Mouse (Mus musculus) megakaryocyte, embryonic 14.5 days (primary cell): ENCODE data around the gene Mmrn1.

Experiments used
- FLI1 ChIP-seq: IDR thresholded peaks from 2 replicates; pipeline ENCODE4 v1.6.1; 2012; ENCODE audit warnings: low read length, inconsistent platforms, mixed read lengths
- GATA1 ChIP-seq: IDR thresholded peaks from 3 replicates; pipeline ENCODE4 v1.6.1; 2012; ENCODE audit warnings: mixed read lengths, low read length, inconsistent platforms, borderline replicate concordance

DNA sequence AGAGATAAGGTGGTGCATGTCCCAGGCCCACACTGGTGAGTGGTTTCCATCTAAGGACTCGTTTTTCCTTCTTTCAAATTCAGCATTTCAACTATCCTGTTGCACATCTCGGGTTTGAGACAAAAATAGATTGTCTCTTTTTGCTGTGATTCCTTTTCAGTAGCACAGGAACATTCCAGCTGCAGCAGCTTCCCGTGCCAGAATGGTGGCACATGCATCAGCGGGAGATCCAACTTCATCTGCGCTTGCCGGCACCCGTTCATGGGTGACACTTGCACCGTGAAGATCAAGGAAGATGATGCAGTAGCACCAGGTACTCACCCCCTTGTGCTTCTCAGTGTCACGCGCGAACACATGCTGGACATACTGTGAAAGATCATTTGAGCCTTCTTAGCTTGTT lies 62.1 kb downstream of the Mmrn1 start:
- TF ChIP-seq FLI1 (no peak), GATA1 (no peak)
